Mouse (Mus musculus): ENCODE measurements around the gene Notch3. TPM values are rescaled to one million over a fixed set of nuclear protein-coding genes. Genes with fewer than 3 reads are reported as not detected.
"Not testable (repeated sequence)": the region's sequence is repeated elsewhere in the genome, so short reads cannot be mapped to it uniquely, and the experiment has no call there.

Gene Notch3
- polyA plus RNA-seq, 1 experiment from 2014 or later, result 23.0 TPM

DNA sequence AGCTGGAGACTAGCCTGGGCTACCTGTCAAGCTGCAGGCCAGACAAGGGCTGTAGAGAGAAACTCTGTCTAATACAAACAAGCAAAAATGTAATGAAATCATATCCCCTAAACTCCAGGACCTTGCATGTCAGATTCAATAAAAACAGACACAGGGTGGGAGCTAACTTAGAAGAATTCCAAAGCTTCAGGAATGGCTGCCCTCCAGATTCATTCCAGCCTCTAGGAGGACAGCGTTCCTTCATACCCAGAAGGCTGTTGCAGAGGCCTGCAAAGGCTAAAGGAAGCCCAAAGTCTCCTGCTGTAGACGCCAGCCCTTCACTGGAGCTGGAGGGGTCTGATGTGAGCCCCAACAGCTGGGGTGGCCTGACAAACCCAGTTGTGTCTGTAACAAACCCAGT lies 60.3 kb downstream of the Notch3 start:
- WGBS, result 43% methylated on average over 2 of the region's 2 CpGs
- Histone ChIP-seq H3K27me3 (peaks cover 4% of the 10 kb centered on the region), H3K27ac (no peak overlapping the region), H3K4me1 (peaks cover 8% of the 10 kb centered on the region; the same call in 1 of the 2 replicates), H3K9me3 (no peaks in the 10 kb centered on the region), H3K9ac (no peak overlapping the region), H3K36me3 (no peaks in the 10 kb centered on the region), H3K4me2 (replicated peaks) (no peak overlapping the region), H3K4me3 (no peak overlapping the region)
- no peak for ATAC-seq (ENCODE audit: insufficient number of reproducible peaks, insufficient read depth, low FRiP score, low TSS enrichment)

DNA sequence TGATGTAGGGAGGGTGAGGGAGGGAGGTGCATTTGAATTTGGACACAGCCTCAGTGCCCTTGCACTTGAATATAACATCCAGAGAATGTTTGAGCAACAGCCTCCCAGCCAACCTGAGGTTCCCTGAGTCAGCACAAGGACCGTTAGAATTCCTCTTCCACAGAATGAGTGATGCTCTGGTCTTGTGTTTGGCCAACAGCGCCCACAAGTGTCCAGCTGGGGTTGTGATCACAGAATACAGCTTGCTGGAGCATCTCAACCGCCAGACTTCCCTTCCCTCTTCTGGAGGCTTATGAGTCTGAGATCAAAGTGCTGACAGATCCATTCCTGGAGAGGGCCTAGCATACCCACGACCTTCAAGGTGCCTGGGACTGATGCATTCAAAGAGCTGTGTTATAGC lies 63.6 kb downstream of the Notch3 start:
- WGBS, result 24% methylated on average over 4 of the region's 4 CpGs
- peaks cover 25% of the 10 kb centered on the region for H3K27me3 ChIP-seq
- no peak for ATAC-seq (ENCODE audit: insufficient number of reproducible peaks, insufficient read depth, low FRiP score, low TSS enrichment)

DNA sequence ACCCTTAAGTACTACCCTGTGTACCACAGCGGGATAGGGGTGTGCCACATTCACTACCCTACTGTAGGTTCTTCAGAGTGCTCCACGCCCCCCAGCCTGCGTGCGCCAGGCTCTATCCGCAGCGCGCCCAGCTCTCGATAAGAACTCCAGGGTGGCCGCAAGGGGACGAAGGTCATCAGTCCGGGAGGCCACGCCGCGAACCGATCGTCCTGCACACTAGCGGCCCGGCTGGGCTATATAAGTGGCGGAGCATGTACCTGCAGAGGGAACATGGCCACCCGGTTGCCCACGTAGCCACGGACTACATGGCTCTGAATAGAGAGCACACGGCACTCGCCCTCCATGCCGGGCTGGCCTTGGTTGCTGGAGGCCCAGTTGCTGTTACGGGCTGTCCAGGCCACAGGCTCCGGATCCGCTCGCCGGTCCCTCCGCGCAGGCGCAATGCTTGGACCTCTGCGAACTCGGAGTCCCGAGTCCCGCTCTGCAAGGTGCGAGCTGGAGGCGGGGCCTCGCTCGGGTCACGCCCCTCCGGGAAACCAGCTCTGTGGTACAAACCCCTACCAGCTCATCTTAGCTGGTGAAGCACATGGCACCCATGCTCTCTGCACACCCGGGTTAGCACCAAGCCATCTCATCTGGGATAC lies 66.6 kb downstream of the Notch3 start:
- H3K27ac ChIP-seq, result no peak overlapping the region

More for the DNA sequence above, 63.6 kb downstream of the Notch3 start:
- H3K4me1 ChIP-seq, result peaks cover 8% of the 10 kb centered on the region; the same call in 1 of the 2 replicates
- H3K4me3 ChIP-seq, result no peak overlapping the region
- H3K9me3 ChIP-seq, result no peaks in the 10 kb centered on the region
- H3K27ac ChIP-seq, result no peak overlapping the region
- no peak overlapping the region for H3K9ac ChIP-seq
- H3K36me3 ChIP-seq, result no peaks in the 10 kb centered on the region
- no peak overlapping the region for H3K4me2 ChIP-seq (replicated peaks)

DNA sequence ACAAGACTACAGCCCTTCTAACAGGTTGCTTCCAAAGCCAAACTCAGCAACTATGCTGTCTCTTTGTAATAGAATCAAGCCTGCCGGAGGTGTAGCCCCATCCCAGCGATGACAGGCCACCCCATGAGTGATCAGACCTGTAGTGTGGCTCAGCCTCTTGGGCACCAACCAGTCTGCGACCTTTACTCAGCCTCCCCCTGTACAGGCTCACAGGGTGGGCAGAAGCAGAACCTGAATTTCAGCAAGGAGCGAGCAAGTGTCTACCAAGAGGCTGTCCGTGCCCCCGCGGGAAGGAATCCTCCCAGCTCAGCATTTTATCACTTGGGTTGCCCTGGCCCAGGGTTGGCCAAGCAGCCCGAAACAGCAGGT lies 67.1 kb downstream of the Notch3 start:
- peaks cover 8% of the 10 kb centered on the region; the same call in 1 of the 2 replicates for H3K4me1 ChIP-seq
- H3K9ac ChIP-seq, result peak overlapping the region; percentile 40
- H3K9me3 ChIP-seq, result no peaks in the 10 kb centered on the region
- H3K36me3 ChIP-seq, result no peaks in the 10 kb centered on the region
- peaks cover 29% of the 10 kb centered on the region for H3K27me3 ChIP-seq
- 0 out of 2 replicates have a peak, but pooled peaks have one; percentile 47 for ATAC-seq (ENCODE audit: insufficient number of reproducible peaks, insufficient read depth, low FRiP score, low TSS enrichment)
- peak overlapping the region; percentile 49 for H3K4me3 ChIP-seq
- H3K4me2 ChIP-seq (replicated peaks), result peak overlapping the region; percentile 91
- H3K27ac ChIP-seq, result no peak overlapping the region
- 33% methylated on average over 8 of the region's 8 CpGs for WGBS

More for the DNA sequence above, 66.6 kb downstream of the Notch3 start:
- WGBS, result 1% methylated on average over 44 of the region's 44 CpGs
- Histone ChIP-seq H3K9ac (peak overlapping the region; percentile 40), H3K9me3 (no peaks in the 10 kb centered on the region), H3K36me3 (no peaks in the 10 kb centered on the region), H3K4me2 (replicated peaks) (peak overlapping the region; percentile 91), H3K27me3 (peaks cover 29% of the 10 kb centered on the region), H3K4me3 (peak overlapping the region; percentile 49), H3K4me1 (peaks cover 8% of the 10 kb centered on the region; the same call in 1 of the 2 replicates)
- peak; percentile 65 for ATAC-seq (ENCODE audit: insufficient number of reproducible peaks, insufficient read depth, low FRiP score, low TSS enrichment)

DNA sequence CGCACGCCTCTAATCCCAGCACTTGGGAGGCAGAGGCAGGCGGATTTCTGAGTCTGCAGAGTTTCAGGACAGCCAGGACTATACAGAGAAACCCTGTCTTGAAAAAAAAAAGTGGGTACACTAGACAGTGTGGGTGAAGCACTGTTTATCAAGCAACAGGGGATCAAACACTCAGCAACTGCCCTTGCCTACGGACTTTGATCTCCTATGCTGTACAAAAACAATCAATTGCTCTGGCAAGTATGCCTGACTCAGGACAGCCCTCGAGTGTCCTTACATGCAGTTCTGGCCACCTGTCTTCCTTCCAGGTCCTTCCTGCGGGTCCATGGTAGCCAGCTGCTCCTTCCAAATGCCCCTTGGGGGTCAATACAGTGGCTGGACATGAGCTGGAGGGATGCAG lies 67.7 kb downstream of the Notch3 start:
- H3K36me3 ChIP-seq; ATAC-seq (ENCODE audit: insufficient number of reproducible peaks, insufficient read depth, low FRiP score, low TSS enrichment); H3K9me3 ChIP-seq; H3K27ac ChIP-seq; H3K9ac ChIP-seq; H3K4me1 ChIP-seq; H3K4me2 ChIP-seq (replicated peaks); H3K4me3 ChIP-seq: not testable (repeated sequence)
- 85% methylated on average over 6 of the region's 6 CpGs for WGBS
- peaks cover 29% of the 10 kb centered on the region for H3K27me3 ChIP-seq

DNA sequence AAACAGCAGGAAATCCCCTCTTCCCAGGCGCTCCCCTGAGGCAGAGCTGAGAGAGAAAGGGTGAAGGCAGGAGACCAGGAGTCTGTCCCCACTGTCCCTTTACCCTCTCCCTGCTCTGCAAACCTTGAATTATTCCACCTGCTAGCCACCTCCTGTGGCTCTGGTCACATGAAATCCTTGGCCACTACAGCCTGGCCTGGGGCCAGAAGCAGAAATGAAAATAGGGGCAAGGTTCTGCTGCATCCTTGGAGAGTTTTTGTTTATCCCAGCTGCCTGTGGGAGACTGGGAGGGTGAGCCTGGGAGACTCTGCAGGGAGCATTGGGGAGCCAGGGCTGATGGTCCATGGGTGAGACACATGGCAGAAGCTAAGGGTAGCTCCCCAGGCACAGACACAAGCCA lies 69.0 kb downstream of the Notch3 start:
- Histone ChIP-seq H3K4me1 (peaks cover 8% of the 10 kb centered on the region; the same call in 1 of the 2 replicates), H3K4me2 (replicated peaks) (no peak overlapping the region), H3K9me3 (no peaks in the 10 kb centered on the region), H3K27ac (no peak overlapping the region), H3K36me3 (no peaks in the 10 kb centered on the region), H3K4me3 (no peak overlapping the region), H3K27me3 (peaks cover 24% of the 10 kb centered on the region), H3K9ac (no peak overlapping the region)
- no peak for ATAC-seq (ENCODE audit: insufficient number of reproducible peaks, insufficient read depth, low FRiP score, low TSS enrichment)
- 75% methylated on average over 1 of the region's 1 CpGs for WGBS

DNA sequence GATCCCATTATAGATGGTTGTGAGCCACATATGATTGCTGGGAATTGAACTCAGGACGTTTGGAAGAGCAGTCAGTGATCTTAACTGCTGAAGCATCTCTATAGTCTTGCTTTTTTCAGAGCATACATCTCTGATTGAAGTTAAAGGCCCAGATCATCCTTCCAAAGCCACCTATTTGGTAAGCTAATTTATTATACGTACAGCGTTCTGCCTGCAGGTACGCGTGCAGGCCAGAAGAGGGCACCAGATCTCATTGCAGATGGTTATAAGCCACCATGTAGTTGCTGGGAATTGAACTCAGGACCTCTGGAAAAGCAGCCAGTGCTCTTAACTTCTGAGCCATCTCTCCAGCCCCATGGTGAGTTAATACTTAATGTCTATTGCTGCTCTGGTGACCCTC lies 73.8 kb downstream of the Notch3 start:
- no peaks in the 10 kb centered on the region for H3K9me3 ChIP-seq
- peaks cover 7% of the 10 kb centered on the region; the same call in 1 of the 2 replicates for H3K4me1 ChIP-seq
- peaks cover 4% of the 10 kb centered on the region; the same call in 1 of the 2 replicates for H3K27me3 ChIP-seq
- H3K4me2 ChIP-seq (replicated peaks), result no peak overlapping the region
- ATAC-seq (ENCODE audit: insufficient number of reproducible peaks, insufficient read depth, low FRiP score, low TSS enrichment), result no peak
- H3K9ac ChIP-seq, result no peak overlapping the region
- H3K4me3 ChIP-seq, result no peak overlapping the region
- WGBS, result 79% methylated on average over 5 of the region's 5 CpGs
- H3K27ac ChIP-seq, result no peak overlapping the region
- H3K36me3 ChIP-seq, result no peaks in the 10 kb centered on the region

DNA sequence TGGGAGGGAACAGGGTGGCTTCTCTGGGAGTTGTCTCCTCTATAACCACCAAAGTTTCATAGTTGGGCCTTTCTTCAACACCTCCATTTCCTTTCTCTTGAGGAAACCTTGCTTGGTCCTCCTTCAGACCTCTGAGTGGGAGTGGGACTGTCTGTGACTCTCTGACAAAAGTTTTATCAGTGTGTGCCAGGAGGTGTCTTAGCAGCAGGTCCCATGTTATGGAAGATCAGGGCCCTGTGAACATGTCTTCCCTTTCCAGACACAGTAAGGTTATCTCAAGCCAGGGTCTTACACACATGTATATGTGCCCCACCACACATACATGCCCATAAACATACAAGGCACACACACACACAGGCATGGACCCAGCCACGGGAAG lies 74.4 kb downstream of the Notch3 start:
- Histone ChIP-seq H3K4me2 (replicated peaks) (no peak overlapping the region), H3K36me3 (no peaks in the 10 kb centered on the region), H3K9me3 (no peaks in the 10 kb centered on the region), H3K27me3 (no peaks in the 10 kb centered on the region), H3K4me1 (peaks cover 7% of the 10 kb centered on the region; the same call in 1 of the 2 replicates), H3K4me3 (no peak overlapping the region), H3K9ac (no peak overlapping the region), H3K27ac (no peak overlapping the region)
- no peak for ATAC-seq (ENCODE audit: insufficient number of reproducible peaks, insufficient read depth, low FRiP score, low TSS enrichment)
- WGBS, result 94% methylated on average over 1 of the region's 1 CpGs

DNA sequence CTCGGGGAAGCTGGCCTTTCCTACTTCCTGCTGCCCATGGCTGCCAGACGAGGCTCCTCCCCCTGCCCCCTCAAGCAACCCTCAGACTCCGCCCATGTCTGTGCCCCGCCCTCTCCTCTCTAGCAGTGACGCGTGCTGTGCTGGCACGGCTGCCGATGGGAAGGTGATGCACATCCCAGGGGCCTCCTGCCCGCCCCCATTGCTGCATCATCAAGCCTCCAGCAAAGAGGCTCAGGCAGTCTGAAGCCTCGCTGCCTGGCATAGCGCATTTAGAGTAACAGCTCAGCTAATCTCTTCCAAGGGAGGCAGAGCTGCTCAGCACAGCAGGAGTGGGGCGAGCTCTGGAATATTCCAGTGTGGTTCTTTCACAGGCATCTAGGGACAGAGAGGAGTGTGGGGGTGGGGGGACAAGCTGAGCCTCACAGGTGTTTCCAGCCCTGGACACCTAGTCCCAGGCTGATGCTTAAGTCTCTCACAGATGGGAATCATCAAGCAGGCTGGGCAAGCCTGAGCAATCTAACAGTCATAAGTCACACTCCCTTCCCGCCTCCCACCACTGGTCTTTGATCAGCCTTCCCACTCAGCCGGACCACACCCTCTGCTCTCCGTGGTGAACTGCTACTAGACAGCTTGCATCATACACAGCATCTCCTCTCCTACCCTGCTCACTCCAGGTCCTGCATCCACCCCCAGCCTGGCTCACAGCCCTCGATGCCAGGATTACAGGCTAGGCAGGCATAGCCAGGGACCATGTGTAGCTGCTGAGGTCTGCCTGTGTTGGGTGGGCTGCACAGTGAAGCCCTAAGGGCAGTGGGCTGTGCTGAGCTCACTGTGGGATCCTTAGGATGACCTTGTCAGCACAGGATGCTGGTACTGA lies 75.0 kb downstream of the Notch3 start:
- not testable (repeated sequence) for H3K27me3 ChIP-seq, H3K9me3 ChIP-seq, H3K36me3 ChIP-seq, H3K4me1 ChIP-seq
- WGBS, result 7% methylated on average over 14 of the region's 16 CpGs
- Histone ChIP-seq H3K27ac (peak overlapping the region; percentile 37; the same call in 1 of the 2 replicates), H3K4me2 (replicated peaks) (peak overlapping the region; percentile 49), H3K4me3 (peak overlapping the region; percentile 22), H3K9ac (0 out of 2 replicates have a peak overlapping the region, but pooled peaks have one; percentile 15)
- peak; percentile 91 for ATAC-seq (ENCODE audit: insufficient number of reproducible peaks, insufficient read depth, low FRiP score, low TSS enrichment)

DNA sequence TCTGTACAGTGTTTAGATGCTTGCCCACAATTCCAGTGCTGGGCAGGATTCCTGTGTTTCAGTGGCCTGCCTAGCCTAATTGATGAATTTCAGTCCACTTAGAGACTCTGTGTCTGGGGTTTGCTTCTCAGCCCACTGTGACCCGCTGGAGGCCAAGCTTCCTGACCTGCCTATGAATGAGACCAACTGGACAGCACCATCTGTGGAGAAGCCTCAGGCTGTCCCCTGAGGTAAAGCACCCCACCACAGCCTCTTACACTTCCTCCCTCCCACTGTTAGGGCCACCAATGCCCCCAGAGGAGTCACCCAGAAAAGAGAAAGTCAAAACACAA lies 75.7 kb downstream of the Notch3 start:
- peak; percentile 38; the same call in 1 of the 2 replicates for ATAC-seq (ENCODE audit: insufficient number of reproducible peaks, insufficient read depth, low FRiP score, low TSS enrichment)
- no peaks in the 10 kb centered on the region for H3K9me3 ChIP-seq
- H3K27me3 ChIP-seq, result no peaks in the 10 kb centered on the region
- peak overlapping the region; percentile 37; the same call in 1 of the 2 replicates for H3K27ac ChIP-seq
- H3K4me1 ChIP-seq, result peaks cover 7% of the 10 kb centered on the region; the same call in 1 of the 2 replicates
- H3K36me3 ChIP-seq, result no peaks in the 10 kb centered on the region
- H3K4me3 ChIP-seq, result peak overlapping the region; percentile 22
- H3K4me2 ChIP-seq (replicated peaks), result peak overlapping the region; percentile 49
- 0 out of 2 replicates have a peak overlapping the region, but pooled peaks have one; percentile 15 for H3K9ac ChIP-seq
- WGBS, result 40% methylated on average over 1 of the region's 1 CpGs

DNA sequence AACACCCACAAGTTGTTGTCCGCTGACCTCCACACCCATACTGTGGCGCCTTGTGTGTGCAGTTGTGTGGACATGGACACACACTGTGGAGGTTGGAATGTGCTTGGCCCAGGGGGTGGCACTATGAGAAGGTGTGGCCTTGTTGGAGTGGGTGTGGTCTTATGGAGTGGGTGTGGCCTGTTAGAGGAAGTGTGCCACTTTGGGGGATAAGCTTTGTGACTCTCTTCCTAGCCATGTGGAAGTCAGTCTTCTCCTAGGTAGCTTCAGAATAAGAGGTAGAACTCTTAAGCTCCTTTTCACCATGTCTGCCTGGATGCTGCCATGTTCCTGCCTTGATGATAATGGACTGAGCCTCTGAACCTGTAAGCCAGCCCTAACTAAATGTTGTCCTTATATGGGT lies 79.6 kb downstream of the Notch3 start:
- Histone ChIP-seq H3K9me3 (no peaks in the 10 kb centered on the region), H3K4me2 (replicated peaks) (no peak overlapping the region), H3K36me3 (no peaks in the 10 kb centered on the region), H3K4me1 (peaks cover 7% of the 10 kb centered on the region; the same call in 1 of the 2 replicates), H3K4me3 (no peak overlapping the region), H3K27me3 (no peaks in the 10 kb centered on the region), H3K9ac (no peak overlapping the region), H3K27ac (no peak overlapping the region)
- WGBS, result 95% methylated on average over 2 of the region's 2 CpGs
- ATAC-seq (ENCODE audit: insufficient number of reproducible peaks, insufficient read depth, low FRiP score, low TSS enrichment), result no peak

DNA sequence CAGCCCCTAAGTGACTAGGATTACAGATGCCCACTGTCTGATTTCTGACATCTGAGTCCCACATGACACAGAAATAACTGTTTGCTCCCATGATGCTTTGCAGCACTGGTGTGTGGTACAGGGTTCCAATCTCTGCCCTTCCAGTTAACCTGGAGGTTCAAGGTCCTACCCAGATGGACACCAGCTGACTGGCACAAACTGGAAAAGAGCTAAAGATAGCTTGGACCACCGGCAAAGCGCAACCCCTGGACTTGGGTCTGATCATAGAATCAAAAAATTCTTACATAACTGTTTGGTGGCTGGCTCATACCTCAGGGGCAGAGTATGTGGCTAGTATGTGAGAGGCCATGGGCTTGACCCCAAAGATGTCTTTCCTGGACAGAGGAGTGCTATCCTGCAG lies 83.3 kb downstream of the Notch3 start:
- no peaks in the 10 kb centered on the region for H3K36me3 ChIP-seq
- no peak for ATAC-seq (ENCODE audit: insufficient number of reproducible peaks, insufficient read depth, low FRiP score, low TSS enrichment)
- no peak overlapping the region for H3K27ac ChIP-seq
- no peak overlapping the region for H3K4me2 ChIP-seq (replicated peaks)
- H3K4me1 ChIP-seq, result no peaks in the 10 kb centered on the region
- no peak overlapping the region for H3K4me3 ChIP-seq
- 86% methylated on average over 2 of the region's 2 CpGs for WGBS
- no peaks in the 10 kb centered on the region for H3K27me3 ChIP-seq
- H3K9me3 ChIP-seq, result no peaks in the 10 kb centered on the region
- no peak overlapping the region for H3K9ac ChIP-seq
